Mouse (Mus musculus) ES-E14 (cell line): ENCODE data around the gene Strc. TPM values are rescaled to one million over a fixed set of nuclear protein-coding genes. Genes with fewer than 3 reads are reported as not detected.
"Not testable (repeated sequence)": the region's sequence is repeated elsewhere in the genome, so short reads cannot be mapped to it uniquely, and the experiment has no call there.

Experiments
- DNase-seq: peaks from one replicate; pipeline ENCODE4 v3.0.0-alpha.2; 2013; ENCODE audit warnings: low read depth, low spot score
- H3K27ac ChIP-seq: 2 replicates; pipeline ENCODE4 v1.5.1; 2012; ENCODE audit warnings: low read depth, mild to moderate bottlenecking, low read length, moderate library complexity, mixed read lengths; ENCODE audit not compliant: poor library complexity, insufficient read depth, severe bottlenecking
- H3K36me3 ChIP-seq: 2 replicates; pipeline ENCODE4 v1.6.1; 2012; ENCODE audit warnings: mild to moderate bottlenecking, low read length, moderate library complexity, mixed read lengths; ENCODE audit not compliant: control insufficient read depth, poor library complexity, insufficient read depth, severe bottlenecking
- H3K4me1 ChIP-seq, 2 experiments: fragments of 150-350 bp in 1 of 2; sonication (generic) in 1 of 2; 2 replicates each; pipeline ENCODE4 v1.6.1; 2012; ENCODE audit warnings: low read length in 2 of 2, mild to moderate bottlenecking in 1 of 2, mixed read lengths in 1 of 2; ENCODE audit not compliant: control insufficient read depth in 2 of 2, insufficient read depth in 2 of 2, poor library complexity in 1 of 2
- H3K4me3 ChIP-seq, 2 experiments: fragments of 150-350 bp in 1 of 2; sonication (generic) in 1 of 2; 2 replicates each; pipeline ENCODE4 v1.5.1; 2012; ENCODE audit warnings: low read length in 2 of 2, low read depth in 1 of 2, mild to moderate bottlenecking in 1 of 2, mixed read lengths in 1 of 2; ENCODE audit not compliant: insufficient read depth in 1 of 2, poor library complexity in 1 of 2, severe bottlenecking in 1 of 2
- H3K9ac ChIP-seq: 2 replicates; pipeline ENCODE4 v1.6.1; 2012; ENCODE audit warnings: low read depth, mild to moderate bottlenecking, low read length, mixed read lengths; ENCODE audit not compliant: poor library complexity, insufficient read depth, severe bottlenecking
- H3K9me3 ChIP-seq: fragments of 150-350 bp; sonication (generic); 2 replicates; pipeline ENCODE4 v1.6.1; 2012; ENCODE audit warnings: low read depth, mild to moderate bottlenecking, low read length; ENCODE audit not compliant: control insufficient read depth, insufficient read depth
- CHD2 ChIP-seq: IDR thresholded peaks from 2 replicates; pipeline ENCODE4 v1.6.1; 2014; ENCODE audit warnings: mild to moderate bottlenecking, low read depth, low read length, inconsistent platforms
- HCFC1 ChIP-seq: IDR thresholded peaks from 2 replicates; pipeline ENCODE4 v1.6.1; 2012; ENCODE audit warnings: low read length, inconsistent platforms, borderline replicate concordance; ENCODE audit not compliant: insufficient read depth
- MAFK ChIP-seq: IDR thresholded peaks from 2 replicates; pipeline ENCODE4 v1.6.1; 2014; ENCODE audit warnings: mild to moderate bottlenecking, low read depth, low read length, inconsistent platforms; ENCODE audit not compliant: insufficient read depth
- ZC3H11A ChIP-seq: IDR thresholded peaks from 2 replicates; pipeline ENCODE4 v1.6.1; 2012; ENCODE audit warnings: low read depth, mild to moderate bottlenecking, inconsistent platforms, low read length, borderline replicate concordance
- ZNF384 ChIP-seq: IDR thresholded peaks from 2 replicates; pipeline ENCODE4 v1.6.1; 2012; ENCODE audit warnings: low read depth, low read length, inconsistent platforms
- in situ Hi-C, 2 experiments: fragments of 600-800 bp; cut with MboI; formaldehyde crosslinking; loops; one replicate each; pipeline ENCODE4 v1.15.1; 2025; ENCODE audit warnings: low sequenced_read_pairs in 2 of 2, inconsistent platforms in 1 of 2; ENCODE audit not compliant: unreplicated experiment in 2 of 2
- total RNA-seq: library from RNA; depleted of rRNA; stranded (reverse); fragments of 300-350 nt; gene quantifications from 2 replicates; pipeline ENCODE4 v1.2.3, GENCODE M21; 2012; rRNA removed

The Strc gene
- total RNA-seq: 0.09 TPM in 1 of 2 replicates, not detected in the other

- H3K9me3 ChIP-seq, H3K4me3 ChIP-seq, H3K4me1 ChIP-seq, H3K9ac ChIP-seq, DNase-seq, in situ Hi-C loops, H3K36me3 ChIP-seq, H3K27ac ChIP-seq: not testable (repeated sequence)
Measured at GRCm38 (mm10) chr2:121386961-121387575, at the start of gene Strc. TSS of gene Strc (minus strand) at chr2:121387168.

GRCm38 (mm10) chr2:121434854-121435253 lies 47.9 kb upstream of the Strc start:
- no peak overlapping the region for H3K27ac ChIP-seq
- H3K9me3 ChIP-seq: no peaks in the 10 kb centered on the region
- no peak overlapping the region for H3K4me3 ChIP-seq
- in situ Hi-C loops: no loop called here
- no peak for DNase-seq
- TF ChIP-seq HCFC1 (no peak), MAFK (no peak), ZNF384 (no peak), ZC3H11A (no peak), CHD2 (no peak)
- H3K36me3 ChIP-seq: peaks cover 45% of the 10 kb centered on the region
- H3K4me1 ChIP-seq: no peaks in the 10 kb centered on the region
- H3K9ac ChIP-seq: no peak overlapping the region

DNA sequence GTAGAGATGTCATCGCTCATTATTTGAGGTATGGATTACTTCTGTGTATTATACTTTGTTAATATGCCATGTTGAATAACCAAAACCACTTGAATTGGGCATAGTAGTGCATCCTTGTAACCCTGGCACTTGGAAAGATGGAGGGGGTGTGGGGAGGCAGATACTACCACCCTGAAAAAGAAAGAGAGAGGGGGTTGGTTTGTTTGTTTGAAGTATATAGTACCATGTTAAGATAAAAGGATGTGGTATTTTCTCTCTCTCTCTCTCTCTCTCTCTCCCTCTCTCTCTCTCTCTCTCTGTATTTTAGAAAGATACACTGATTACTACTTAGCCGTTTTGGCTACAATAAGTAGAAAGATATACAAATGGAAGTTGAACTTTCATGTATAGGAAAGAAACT lies 38.9 kb upstream of the Strc start:
- TF ChIP-seq HCFC1 (no peak), ZNF384 (no peak)
- H3K27ac ChIP-seq: no peak overlapping the region
- no peak for DNase-seq
- H3K9ac ChIP-seq: no peak overlapping the region
- H3K4me1 ChIP-seq: no peaks in the 10 kb centered on the region
- peaks cover 24% of the 10 kb centered on the region for H3K36me3 ChIP-seq
- H3K4me3 ChIP-seq: no peak overlapping the region
- in situ Hi-C loops: no loop called here
- H3K9me3 ChIP-seq: no peaks in the 10 kb centered on the region

GRCm38 (mm10) chr2:121423166-121423565 lies 36.2 kb upstream of the Strc start:
- no peaks in the 10 kb centered on the region for H3K4me1 ChIP-seq
- no peak for DNase-seq
- no peaks in the 10 kb centered on the region for H3K9me3 ChIP-seq
- no peak overlapping the region for H3K27ac ChIP-seq
- TF ChIP-seq HCFC1 (no peak), MAFK (no peak), CHD2 (no peak), ZNF384 (no peak), ZC3H11A (no peak)
- H3K4me3 ChIP-seq: no peak overlapping the region
- in situ Hi-C loops: no loop called here
- H3K9ac ChIP-seq: no peak overlapping the region
- peaks cover 21% of the 10 kb centered on the region for H3K36me3 ChIP-seq

- Histone ChIP-seq H3K27ac (no peak overlapping the region), H3K36me3 (peaks cover 14% of the 10 kb centered on the region), H3K4me1 (peaks cover 3 to 6% of the 10 kb centered on the region in 2 experiments; a peak in 3 of 4 replicates), H3K4me3 (no peak overlapping the region), H3K9ac (no peak overlapping the region), H3K9me3 (no peaks in the 10 kb centered on the region)
- TF ChIP-seq ZC3H11A: no peak
- in situ Hi-C loops: no loop called here
- DNase-seq: no peak
Measured at GRCm38 (mm10) chr2:121418476-121418875, 31.5 kb upstream of the Strc start.
